Mouse (Mus musculus) midbrain, embryonic 12.5 days (tissue): ENCODE measurements around the gene Por. TPM values are rescaled to one million over a fixed set of nuclear protein-coding genes. Genes with fewer than 3 reads are reported as not detected.

ENCODE experiments used
- ATAC-seq: fragments of 200-750 bp; cut with Nextera tagmentation; 2 replicates; pipeline ENCODE4 v1.8.0; 2017; ENCODE audit warnings: low read depth, moderate TSS enrichment, moderate library complexity; ENCODE audit not compliant: low FRiP score
- H3K27ac ChIP-seq: fragments of 300-500 bp; sonication (generic); replicated peaks from 2 replicates; pipeline ENCODE4 v1.5.1; 2016; ENCODE audit warnings: mild to moderate bottlenecking
- H3K27me3 ChIP-seq: fragments of 300-500 bp; sonication (generic); 2 replicates; pipeline ENCODE4 v1.6.1; 2016; ENCODE audit warnings: mild to moderate bottlenecking
- H3K36me3 ChIP-seq: fragments of 300-500 bp; sonication (generic); 2 replicates; pipeline ENCODE4 v1.6.1; 2016
- H3K4me1 ChIP-seq: fragments of 300-500 bp; sonication (generic); 2 replicates; pipeline ENCODE4 v1.6.1; 2016
- H3K4me2 ChIP-seq: fragments of 300-500 bp; sonication (generic); replicated peaks from 2 replicates; pipeline ENCODE4 v1.6.1; 2016; ENCODE audit warnings: mild to moderate bottlenecking, moderate library complexity
- H3K4me3 ChIP-seq: fragments of 300-500 bp; sonication (generic); 2 replicates; pipeline ENCODE4 v1.5.1; 2016; ENCODE audit warnings: mild to moderate bottlenecking
- H3K9ac ChIP-seq: fragments of 300-500 bp; sonication (generic); replicated peaks from 2 replicates; pipeline ENCODE4 v1.6.1; 2016; ENCODE audit warnings: mild to moderate bottlenecking, moderate library complexity
- H3K9me3 ChIP-seq: fragments of 300-500 bp; sonication (generic); 2 replicates; pipeline ENCODE4 v1.6.1; 2016; ENCODE audit warnings: mild to moderate bottlenecking
- whole genome bisulfite sequencing: fragments of 180-500 bp; shearing (Covaris S2); methylation state at CpG from one replicate; pipeline ENCODE4 v1.1.7; 2016; 5-methylcytosine and 5-hydroxymethylcytosine counted together
- polyA plus RNA-seq: library from polyadenylated mRNA; unstranded; fragments of >200 nt; fragmentation: Nextera tagmentation; extraction: Ambion mirVana; gene quantifications from 2 replicates; pipeline ENCODE4 v1.2.1, GENCODE M21; 2016

The Por gene
- polyA plus RNA-seq, 1 experiment from 2014 or later, result 145 TPM

- Histone ChIP-seq H3K9me3 (no peaks in the 10 kb centered on the region), H3K36me3 (no peaks in the 10 kb centered on the region), H3K9ac (no peak overlapping the region), H3K4me2 (no peak overlapping the region), H3K4me3 (no peak overlapping the region), H3K27ac (no peak overlapping the region), H3K27me3 (no peaks in the 10 kb centered on the region), H3K4me1 (no peaks in the 10 kb centered on the region)
- 75% methylated on average over 4 of the region's 4 CpGs for WGBS
- ATAC-seq, result no peak
Observed at GRCm38 (mm10) chr5:135659956-135660355, 9.9 kb upstream of the Por start.

DNA sequence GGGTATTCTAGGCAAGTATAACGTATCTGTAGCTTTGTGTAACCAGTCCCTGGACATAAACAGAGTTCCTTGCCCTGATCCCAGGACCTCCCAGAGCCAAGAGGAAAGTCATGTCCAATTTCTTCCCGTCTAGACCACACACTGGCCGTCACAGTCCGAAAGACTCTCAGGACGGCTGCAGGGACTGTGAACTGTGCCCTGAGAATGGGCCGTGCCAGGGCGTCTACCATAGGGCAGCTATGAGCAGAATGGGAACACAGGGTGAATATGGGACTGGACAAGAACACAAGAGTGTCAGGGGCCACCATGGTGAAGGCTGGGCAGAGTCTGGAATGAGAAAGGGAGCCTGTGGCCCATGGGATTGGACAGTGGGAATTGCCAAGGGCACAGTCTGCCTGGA is 9.3 kb upstream of the Por start:
- Histone ChIP-seq H3K4me1 (no peaks in the 10 kb centered on the region), H3K4me2 (no peak overlapping the region), H3K4me3 (no peak overlapping the region), H3K27me3 (no peaks in the 10 kb centered on the region), H3K9me3 (no peaks in the 10 kb centered on the region), H3K36me3 (no peaks in the 10 kb centered on the region), H3K27ac (no peak overlapping the region), H3K9ac (no peak overlapping the region)
- 90% methylated on average over 7 of the region's 7 CpGs for WGBS
- no peak for ATAC-seq

DNA sequence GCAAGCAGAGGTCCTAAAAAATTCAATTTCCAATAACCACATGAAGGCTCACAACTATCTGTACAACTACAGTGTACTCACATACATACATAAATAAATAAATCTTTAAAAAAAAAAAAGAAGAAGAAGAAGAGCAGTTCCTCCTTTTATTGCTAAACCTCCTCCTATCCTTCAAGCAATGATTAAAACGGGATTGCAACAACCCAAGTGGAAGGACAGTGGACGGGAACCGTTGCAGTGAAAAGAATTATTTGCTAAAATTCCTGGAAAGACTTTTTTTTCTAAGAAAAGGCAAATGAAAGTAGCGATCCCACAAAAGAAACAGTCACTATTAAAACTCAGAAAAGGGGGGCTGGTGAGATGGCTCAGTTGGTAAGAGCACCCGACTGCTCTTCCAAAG is 2.9 kb upstream of the Por start:
- no peaks in the 10 kb centered on the region for H3K36me3 ChIP-seq
- H3K4me1 ChIP-seq, result no peaks in the 10 kb centered on the region
- no peaks in the 10 kb centered on the region for H3K9me3 ChIP-seq
- no peak overlapping the region for H3K4me3 ChIP-seq
- H3K27me3 ChIP-seq, result no peaks in the 10 kb centered on the region
- no peak overlapping the region for H3K9ac ChIP-seq
- WGBS, result 87% methylated on average over 5 of the region's 5 CpGs
- ATAC-seq, result no peak
- H3K4me2 ChIP-seq, result no peak overlapping the region
- no peak overlapping the region for H3K27ac ChIP-seq

- ATAC-seq, result no peak
- Histone ChIP-seq H3K9ac (no peak overlapping the region), H3K4me1 (0 out of 2 replicates have a peak, but pooled peaks cover 6% of the 10 kb centered on the region)
Observed at GRCm38 (mm10) chr5:135668071-135668470, 1.8 kb upstream of the Por start.

DNA sequence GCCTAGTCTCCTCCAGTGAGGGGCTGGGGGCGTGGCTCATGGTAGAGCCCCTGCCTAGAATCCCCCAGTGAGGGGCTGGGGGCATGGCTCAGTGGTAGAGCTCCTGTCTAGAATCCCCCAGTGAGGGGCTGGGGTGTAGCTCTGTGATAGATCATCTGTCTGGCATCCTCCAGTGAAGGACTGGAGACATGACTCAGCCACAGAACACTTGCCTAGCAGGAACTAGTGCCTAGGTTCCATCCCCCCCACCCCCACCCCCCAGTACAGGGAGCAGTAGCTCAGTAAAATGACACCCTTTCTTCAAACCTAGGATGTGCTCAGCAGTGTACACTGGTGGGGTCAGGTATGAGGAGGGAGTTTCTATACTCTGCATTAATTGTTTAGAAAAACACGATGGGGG is 1.0 kb downstream of the Por start:
- H3K4me1 ChIP-seq, result peaks cover 32% of the 10 kb centered on the region

More at GRCm38 (mm10) chr5:135668071-135668470, 1.8 kb upstream of the Por start:
- Histone ChIP-seq H3K27ac (no peak overlapping the region), H3K4me3 (no peak overlapping the region), H3K36me3 (no peaks in the 10 kb centered on the region), H3K27me3 (no peaks in the 10 kb centered on the region), H3K4me2 (no peak overlapping the region), H3K9me3 (no peaks in the 10 kb centered on the region)
- 87% methylated on average over 7 of the region's 7 CpGs for WGBS

DNA sequence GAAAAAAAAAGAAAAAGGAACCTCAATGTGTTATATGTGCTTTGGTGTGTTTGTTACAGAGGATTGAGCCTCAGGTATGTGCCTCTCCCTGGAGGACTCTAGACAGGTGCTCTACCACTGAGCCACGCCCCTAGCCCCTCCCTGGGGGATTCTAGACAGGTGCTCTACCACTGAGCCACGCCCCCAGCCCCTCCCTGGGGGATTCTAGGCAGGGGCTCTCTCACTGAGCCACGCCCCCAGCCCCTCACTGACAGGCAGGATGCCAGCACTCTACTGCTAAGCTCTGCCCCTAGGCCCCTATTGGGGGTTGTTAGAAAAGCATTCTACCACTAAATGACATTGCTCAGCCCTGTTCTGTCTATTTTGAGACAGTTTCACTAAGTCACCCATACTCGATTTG is 2.7 kb downstream of the Por start:
- 59% methylated on average over 4 of the region's 4 CpGs for WGBS
- H3K27ac ChIP-seq, result 0 out of 2 replicates have a peak overlapping the region, but pooled peaks have one; percentile 20
- H3K36me3 ChIP-seq, result no peaks in the 10 kb centered on the region
- peaks cover 36% of the 10 kb centered on the region for H3K4me1 ChIP-seq
- no peak overlapping the region for H3K9ac ChIP-seq
- H3K9me3 ChIP-seq, result no peaks in the 10 kb centered on the region
- no peak overlapping the region for H3K4me3 ChIP-seq
- H3K27me3 ChIP-seq, result 0 out of 2 replicates have a peak, but pooled peaks cover 6% of the 10 kb centered on the region
- no peak for ATAC-seq
- H3K4me2 ChIP-seq, result no peak overlapping the region

More for the DNA sequence above, 1.0 kb downstream of the Por start:
- Histone ChIP-seq H3K27ac (no peak overlapping the region), H3K4me3 (no peak overlapping the region), H3K27me3 (0 out of 2 replicates have a peak, but pooled peaks cover 5% of the 10 kb centered on the region), H3K9ac (no peak overlapping the region), H3K9me3 (no peaks in the 10 kb centered on the region), H3K36me3 (no peaks in the 10 kb centered on the region), H3K4me2 (no peak overlapping the region)
- no peak for ATAC-seq
- 74% methylated on average over 2 of the region's 2 CpGs for WGBS

DNA sequence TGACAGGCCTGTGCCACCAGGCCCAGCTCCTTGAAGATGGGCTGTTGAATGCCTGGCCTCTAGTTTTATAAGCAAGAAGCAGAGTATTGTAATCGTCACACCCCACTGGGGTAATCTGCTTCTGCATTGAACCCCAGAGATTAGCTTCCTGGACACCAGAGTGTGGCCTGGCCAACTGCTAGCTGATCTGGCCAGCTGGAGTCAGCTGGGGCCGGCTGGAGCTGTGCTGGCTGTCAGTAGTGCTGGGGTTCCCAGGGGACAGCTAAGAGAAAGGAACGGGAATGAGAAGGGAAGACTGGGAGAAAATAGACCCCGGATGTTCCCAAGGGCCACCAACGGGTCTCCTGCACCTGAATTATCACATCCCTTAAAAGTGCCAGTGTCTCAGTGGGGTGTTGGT is 3.1 kb downstream of the Por start:
- Histone ChIP-seq H3K4me2 (no peak overlapping the region), H3K36me3 (no peaks in the 10 kb centered on the region), H3K9ac (no peak overlapping the region), H3K27ac (peak overlapping the region; percentile 20; the same call in 1 of the 2 replicates), H3K4me3 (no peak overlapping the region), H3K27me3 (0 out of 2 replicates have a peak, but pooled peaks cover 6% of the 10 kb centered on the region), H3K9me3 (no peaks in the 10 kb centered on the region), H3K4me1 (peaks cover 36% of the 10 kb centered on the region)
- 41% methylated on average over 5 of the region's 5 CpGs for WGBS
- ATAC-seq, result no peak

- Histone ChIP-seq H3K36me3 (no peaks in the 10 kb centered on the region), H3K9ac (no peak overlapping the region), H3K4me2 (peak overlapping the region; percentile 34), H3K9me3 (no peaks in the 10 kb centered on the region), H3K27me3 (0 out of 2 replicates have a peak, but pooled peaks cover 6% of the 10 kb centered on the region), H3K4me1 (peaks cover 36% of the 10 kb centered on the region), H3K27ac (peak overlapping the region; percentile 84), H3K4me3 (peak overlapping the region; percentile 5; the same call in 1 of the 2 replicates)
- WGBS, result 14% methylated on average over 3 of the region's 3 CpGs
- peak; percentile 69 for ATAC-seq
Observed at GRCm38 (mm10) chr5:135674349-135674775, 4.5 kb downstream of the Por start.

- H3K4me2 ChIP-seq, result peak overlapping the region; percentile 34
- peaks cover 36% of the 10 kb centered on the region for H3K4me1 ChIP-seq
- H3K27me3 ChIP-seq, result 0 out of 2 replicates have a peak, but pooled peaks cover 6% of the 10 kb centered on the region
- H3K36me3 ChIP-seq, result no peaks in the 10 kb centered on the region
- under 1% methylated on average over 11 of the region's 11 CpGs for WGBS
- peak; percentile 89 for ATAC-seq
- no peaks in the 10 kb centered on the region for H3K9me3 ChIP-seq
- H3K27ac ChIP-seq, result peak overlapping the region; percentile 84
- H3K9ac ChIP-seq, result no peak overlapping the region
- H3K4me3 ChIP-seq, result peak overlapping the region; percentile 5; the same call in 1 of the 2 replicates
Observed at GRCm38 (mm10) chr5:135674821-135675220, 5.0 kb downstream of the Por start.

GRCm38 (mm10) chr5:135676696-135677095 is 6.9 kb downstream of the Por start:
- Histone ChIP-seq H3K9ac (no peak overlapping the region), H3K9me3 (no peaks in the 10 kb centered on the region), H3K4me2 (no peak overlapping the region), H3K4me1 (peaks cover 36% of the 10 kb centered on the region), H3K36me3 (no peaks in the 10 kb centered on the region), H3K27ac (no peak overlapping the region), H3K27me3 (0 out of 2 replicates have a peak, but pooled peaks cover 6% of the 10 kb centered on the region), H3K4me3 (no peak overlapping the region)
- 85% methylated on average over 3 of the region's 3 CpGs for WGBS
- ATAC-seq, result no peak

DNA sequence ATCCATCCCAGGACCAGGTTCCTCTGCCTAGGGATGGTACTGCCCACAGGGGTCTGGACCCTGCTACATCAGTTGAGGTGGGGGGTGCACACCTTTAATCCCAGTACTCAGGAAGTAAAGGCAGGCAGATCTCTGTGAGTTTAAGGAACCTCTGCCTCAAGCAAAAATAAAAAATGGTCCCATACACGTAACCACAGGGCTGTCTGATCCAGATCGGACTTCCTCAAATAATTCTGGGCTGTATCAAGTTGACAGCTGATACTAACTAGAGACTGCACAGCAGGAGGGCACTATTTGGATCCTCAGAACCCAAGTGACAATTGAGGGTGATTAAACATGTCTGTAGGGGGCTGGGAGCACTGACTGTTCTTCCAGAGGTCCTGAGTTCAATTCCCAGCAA is 7.4 kb downstream of the Por start:
- H3K9me3 ChIP-seq, result no peaks in the 10 kb centered on the region
- peaks cover 36% of the 10 kb centered on the region for H3K4me1 ChIP-seq
- WGBS, result 91% methylated on average over 2 of the region's 2 CpGs
- H3K4me2 ChIP-seq, result no peak overlapping the region
- no peak for ATAC-seq
- 0 out of 2 replicates have a peak, but pooled peaks cover 6% of the 10 kb centered on the region for H3K27me3 ChIP-seq
- H3K9ac ChIP-seq, result no peak overlapping the region
- H3K4me3 ChIP-seq, result no peak overlapping the region
- H3K36me3 ChIP-seq, result no peaks in the 10 kb centered on the region
- no peak overlapping the region for H3K27ac ChIP-seq

GRCm38 (mm10) chr5:135678481-135678880 is 8.6 kb downstream of the Por start:
- Histone ChIP-seq H3K27me3 (0 out of 2 replicates have a peak, but pooled peaks cover 6% of the 10 kb centered on the region), H3K4me1 (peaks cover 27% of the 10 kb centered on the region), H3K4me3 (no peak overlapping the region), H3K36me3 (no peaks in the 10 kb centered on the region), H3K9me3 (no peaks in the 10 kb centered on the region), H3K27ac (no peak overlapping the region), H3K4me2 (no peak overlapping the region), H3K9ac (no peak overlapping the region)
- WGBS, result 94% methylated on average over 6 of the region's 6 CpGs
- ATAC-seq, result no peak
